Mouse (Mus musculus): ENCODE data around the gene Vwa8. TPM values are rescaled to one million over a fixed set of nuclear protein-coding genes. Genes with fewer than 3 reads are reported as not detected.

Vwa8 gene
- polyA plus RNA-seq, 1 experiment from 2014 or later: 14.7 TPM

DNA sequence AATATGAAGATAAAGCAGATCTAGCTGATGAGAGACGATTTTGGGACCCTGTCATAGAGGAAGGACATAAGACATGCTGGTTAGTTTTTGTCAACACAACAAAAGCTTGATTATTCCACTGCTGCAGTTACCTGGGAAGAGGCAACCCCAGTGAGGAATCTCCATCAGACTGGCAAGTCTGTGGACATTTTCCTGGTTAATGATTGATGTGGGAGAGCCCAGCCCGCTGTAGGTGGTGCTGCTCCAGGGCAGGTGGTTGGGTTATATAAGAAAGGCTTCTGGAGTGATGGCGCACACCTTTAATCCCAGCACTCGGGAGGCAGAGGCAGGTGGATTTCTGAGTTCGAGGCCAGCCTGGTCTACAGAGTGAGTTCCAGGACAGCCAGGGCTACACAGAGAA lies 74.8 kb downstream of the Vwa8 start:
- Histone ChIP-seq H3K4me2 (replicated peaks; ENCODE audit: low read depth, low read length) (no peak overlapping the region), H3K4me1 (ENCODE audit: control insufficient read depth, insufficient read depth, low read length) (no peaks in the 10 kb centered on the region), H3K36me3 (ENCODE audit: control insufficient read depth, insufficient read depth, low read length) (no peaks in the 10 kb centered on the region), H3K9me3 (ENCODE audit: control insufficient read depth, low read depth, low read length) (no peaks in the 10 kb centered on the region), H3K27ac (ENCODE audit: low read length) (no peak overlapping the region), H3K4me3 (ENCODE audit: low read depth, low read length) (no peak overlapping the region), H3K27me3 (ENCODE audit: control insufficient read depth, insufficient read depth, low read length) (no peaks in the 10 kb centered on the region), H3K9ac (replicated peaks; ENCODE audit: low read depth, low read length) (no peak overlapping the region)
- no peak for ATAC-seq (ENCODE audit: insufficient number of reproducible peaks, insufficient read depth, low FRiP score, low read depth)
- 85% methylated on average over 5 of the region's 5 CpGs for WGBS

DNA sequence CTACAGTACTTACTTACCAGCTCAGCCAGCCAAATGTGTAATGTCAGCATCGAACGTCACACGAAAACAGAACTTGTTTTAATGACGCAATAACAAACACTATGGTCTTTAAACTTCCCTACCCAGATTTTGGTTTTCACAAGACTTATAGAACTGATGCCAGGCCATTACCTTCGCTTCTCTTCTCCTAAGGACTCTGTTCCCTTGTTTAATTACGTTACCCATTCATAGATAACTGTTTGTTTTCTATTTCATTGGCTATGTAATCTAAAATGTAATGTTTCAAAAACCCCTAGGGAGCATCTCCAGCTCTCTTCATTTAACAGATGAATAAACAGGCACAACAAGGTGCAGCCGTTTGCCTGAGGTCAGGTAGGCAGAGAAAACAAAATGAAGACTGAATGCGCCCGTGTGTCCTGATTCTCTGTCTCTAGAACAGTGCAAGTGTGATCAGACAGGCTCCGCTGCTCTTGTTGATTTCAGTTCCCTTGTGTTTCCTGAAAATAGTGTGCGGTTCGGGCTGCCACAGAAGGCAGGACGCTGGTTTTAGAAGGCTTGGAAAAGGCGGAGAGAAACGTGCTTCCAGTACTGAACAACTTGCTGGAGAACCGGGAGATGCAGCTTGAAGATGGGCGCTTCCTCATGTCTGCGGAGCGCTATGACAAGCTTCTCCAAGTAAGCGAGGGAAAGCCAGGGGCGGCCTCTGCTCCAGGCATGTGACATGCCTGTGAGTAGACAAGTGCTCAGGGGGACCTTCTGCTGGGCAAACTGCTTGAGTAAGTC lies 76.1 kb downstream of the Vwa8 start:
- ATAC-seq (ENCODE audit: insufficient number of reproducible peaks, insufficient read depth, low FRiP score, low read depth): no peak
- no peaks in the 10 kb centered on the region for H3K9me3 ChIP-seq (ENCODE audit: control insufficient read depth, low read depth, low read length)
- no peak overlapping the region for H3K4me3 ChIP-seq (ENCODE audit: low read depth, low read length)
- WGBS: 88% methylated on average over 21 of the region's 21 CpGs
- H3K36me3 ChIP-seq (ENCODE audit: control insufficient read depth, insufficient read depth, low read length): no peaks in the 10 kb centered on the region
- H3K27me3 ChIP-seq (ENCODE audit: control insufficient read depth, insufficient read depth, low read length): no peaks in the 10 kb centered on the region
- H3K4me2 ChIP-seq (replicated peaks; ENCODE audit: low read depth, low read length): no peak overlapping the region
- no peak overlapping the region for H3K9ac ChIP-seq (replicated peaks; ENCODE audit: low read depth, low read length)
- H3K27ac ChIP-seq (ENCODE audit: low read length): no peak overlapping the region
- H3K4me1 ChIP-seq (ENCODE audit: control insufficient read depth, insufficient read depth, low read length): no peaks in the 10 kb centered on the region

DNA sequence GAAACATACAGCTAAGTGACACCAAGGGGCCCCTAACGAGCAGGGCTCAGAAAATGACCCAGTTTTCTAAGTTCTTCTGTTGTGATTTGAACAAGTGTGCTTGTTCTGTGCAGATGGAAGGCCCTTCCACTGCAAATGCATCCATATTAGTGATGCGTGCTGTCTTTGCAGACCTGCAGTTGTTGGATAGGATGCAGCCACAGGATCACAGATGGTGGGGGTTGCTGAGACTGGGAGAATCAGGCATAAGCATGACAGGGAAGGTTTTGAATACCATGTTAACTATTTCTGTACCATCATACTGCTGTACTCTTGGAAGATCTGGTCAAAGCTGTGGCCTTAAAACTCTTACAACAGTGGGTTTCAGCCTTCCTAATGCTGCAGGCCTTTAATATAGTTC lies 83.2 kb downstream of the Vwa8 start:
- Histone ChIP-seq H3K4me3 (ENCODE audit: low read depth, low read length) (no peak overlapping the region), H3K4me2 (replicated peaks; ENCODE audit: low read depth, low read length) (no peak overlapping the region), H3K27ac (ENCODE audit: low read length) (no peak overlapping the region), H3K4me1 (ENCODE audit: control insufficient read depth, insufficient read depth, low read length) (no peaks in the 10 kb centered on the region), H3K27me3 (ENCODE audit: control insufficient read depth, insufficient read depth, low read length) (no peaks in the 10 kb centered on the region), H3K9ac (replicated peaks; ENCODE audit: low read depth, low read length) (no peak overlapping the region), H3K9me3 (ENCODE audit: control insufficient read depth, low read depth, low read length) (no peaks in the 10 kb centered on the region), H3K36me3 (ENCODE audit: control insufficient read depth, insufficient read depth, low read length) (no peaks in the 10 kb centered on the region)
- WGBS: 69% methylated on average over 2 of the region's 2 CpGs
- ATAC-seq (ENCODE audit: insufficient number of reproducible peaks, insufficient read depth, low FRiP score, low read depth): no peak

DNA sequence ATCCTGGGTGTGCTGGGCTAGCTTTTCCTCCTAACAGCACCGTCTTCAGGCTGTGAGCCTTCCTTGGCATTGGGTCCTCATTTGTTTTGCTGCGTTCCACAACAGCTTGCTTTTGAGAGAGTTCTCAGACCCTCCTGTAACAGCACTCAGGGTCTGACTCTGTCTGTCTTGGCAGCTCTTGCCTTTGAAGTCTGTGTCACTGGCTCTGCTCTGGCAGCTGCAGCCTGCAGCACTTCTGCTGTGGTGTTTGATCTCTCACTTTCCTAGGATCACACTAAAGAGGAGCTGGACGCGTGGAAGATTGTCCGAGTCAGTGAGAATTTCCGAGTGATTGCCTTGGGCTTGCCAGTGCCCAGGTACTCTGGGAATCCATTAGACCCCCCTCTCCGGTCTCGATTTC lies 84.5 kb downstream of the Vwa8 start:
- no peak overlapping the region for H3K27ac ChIP-seq (ENCODE audit: low read length)
- H3K9me3 ChIP-seq (ENCODE audit: control insufficient read depth, low read depth, low read length): no peaks in the 10 kb centered on the region
- no peak overlapping the region for H3K4me2 ChIP-seq (replicated peaks; ENCODE audit: low read depth, low read length)
- 70% methylated on average over 8 of the region's 8 CpGs for WGBS
- no peaks in the 10 kb centered on the region for H3K36me3 ChIP-seq (ENCODE audit: control insufficient read depth, insufficient read depth, low read length)
- H3K27me3 ChIP-seq (ENCODE audit: control insufficient read depth, insufficient read depth, low read length): no peaks in the 10 kb centered on the region
- no peaks in the 10 kb centered on the region for H3K4me1 ChIP-seq (ENCODE audit: control insufficient read depth, insufficient read depth, low read length)
- H3K9ac ChIP-seq (replicated peaks; ENCODE audit: low read depth, low read length): no peak overlapping the region
- no peak overlapping the region for H3K4me3 ChIP-seq (ENCODE audit: low read depth, low read length)
- no peak for ATAC-seq (ENCODE audit: insufficient number of reproducible peaks, insufficient read depth, low FRiP score, low read depth)

DNA sequence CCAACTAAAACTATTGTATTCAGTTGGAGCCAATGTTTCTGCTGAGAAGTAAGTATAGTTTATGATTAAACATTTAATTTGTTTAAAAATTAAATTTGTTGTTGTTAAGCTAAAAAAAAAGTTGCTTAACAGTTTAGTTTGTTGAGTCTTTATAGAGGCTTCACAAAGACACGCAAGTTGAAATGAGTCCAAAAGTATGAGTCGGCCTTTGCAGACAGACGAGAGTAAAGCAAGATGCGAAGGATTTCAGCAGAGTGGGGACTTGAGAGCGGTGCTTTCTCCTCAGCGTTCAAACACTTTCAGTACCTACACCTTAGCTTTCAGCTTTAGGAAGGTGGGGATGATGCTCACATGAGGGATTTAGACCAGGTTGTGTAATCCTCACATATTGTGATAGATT lies 85.7 kb downstream of the Vwa8 start:
- Histone ChIP-seq H3K27me3 (ENCODE audit: control insufficient read depth, insufficient read depth, low read length) (no peaks in the 10 kb centered on the region), H3K36me3 (ENCODE audit: control insufficient read depth, insufficient read depth, low read length) (no peaks in the 10 kb centered on the region), H3K4me1 (ENCODE audit: control insufficient read depth, insufficient read depth, low read length) (no peaks in the 10 kb centered on the region), H3K9me3 (ENCODE audit: control insufficient read depth, low read depth, low read length) (no peaks in the 10 kb centered on the region), H3K27ac (ENCODE audit: low read length) (no peak overlapping the region), H3K9ac (replicated peaks; ENCODE audit: low read depth, low read length) (no peak overlapping the region), H3K4me3 (ENCODE audit: low read depth, low read length) (no peak overlapping the region), H3K4me2 (replicated peaks; ENCODE audit: low read depth, low read length) (no peak overlapping the region)
- 82% methylated on average over 6 of the region's 6 CpGs for WGBS
- no peak for ATAC-seq (ENCODE audit: insufficient number of reproducible peaks, insufficient read depth, low FRiP score, low read depth)

DNA sequence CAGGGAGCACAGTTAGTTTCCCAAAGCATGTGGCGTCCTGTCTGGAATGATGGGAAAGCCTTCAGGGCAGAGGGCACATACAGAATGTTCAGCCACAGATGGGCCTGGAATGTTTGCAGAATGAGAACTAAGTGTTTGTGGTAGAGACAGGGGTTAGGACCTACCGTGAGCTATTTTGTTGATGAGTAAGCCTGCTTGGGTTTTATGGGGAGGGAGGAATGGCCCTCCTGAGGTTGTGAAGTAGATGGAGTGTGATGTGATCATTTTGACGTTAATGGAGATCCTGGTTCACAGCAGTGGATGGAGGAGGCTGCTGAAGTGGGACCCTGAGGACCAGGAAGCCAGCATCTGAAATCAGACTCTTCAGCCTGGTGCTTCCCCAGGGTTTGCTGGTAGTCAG lies 86.9 kb downstream of the Vwa8 start:
- H3K9me3 ChIP-seq (ENCODE audit: control insufficient read depth, low read depth, low read length): no peaks in the 10 kb centered on the region
- 27% methylated on average over 3 of the region's 3 CpGs for WGBS
- no peak overlapping the region for H3K4me3 ChIP-seq (ENCODE audit: low read depth, low read length)
- H3K4me1 ChIP-seq (ENCODE audit: control insufficient read depth, insufficient read depth, low read length): no peaks in the 10 kb centered on the region
- no peak overlapping the region for H3K9ac ChIP-seq (replicated peaks; ENCODE audit: low read depth, low read length)
- no peaks in the 10 kb centered on the region for H3K27me3 ChIP-seq (ENCODE audit: control insufficient read depth, insufficient read depth, low read length)
- H3K27ac ChIP-seq (ENCODE audit: low read length): no peak overlapping the region
- H3K4me2 ChIP-seq (replicated peaks; ENCODE audit: low read depth, low read length): no peak overlapping the region
- no peak for ATAC-seq (ENCODE audit: insufficient number of reproducible peaks, insufficient read depth, low FRiP score, low read depth)
- no peaks in the 10 kb centered on the region for H3K36me3 ChIP-seq (ENCODE audit: control insufficient read depth, insufficient read depth, low read length)

DNA sequence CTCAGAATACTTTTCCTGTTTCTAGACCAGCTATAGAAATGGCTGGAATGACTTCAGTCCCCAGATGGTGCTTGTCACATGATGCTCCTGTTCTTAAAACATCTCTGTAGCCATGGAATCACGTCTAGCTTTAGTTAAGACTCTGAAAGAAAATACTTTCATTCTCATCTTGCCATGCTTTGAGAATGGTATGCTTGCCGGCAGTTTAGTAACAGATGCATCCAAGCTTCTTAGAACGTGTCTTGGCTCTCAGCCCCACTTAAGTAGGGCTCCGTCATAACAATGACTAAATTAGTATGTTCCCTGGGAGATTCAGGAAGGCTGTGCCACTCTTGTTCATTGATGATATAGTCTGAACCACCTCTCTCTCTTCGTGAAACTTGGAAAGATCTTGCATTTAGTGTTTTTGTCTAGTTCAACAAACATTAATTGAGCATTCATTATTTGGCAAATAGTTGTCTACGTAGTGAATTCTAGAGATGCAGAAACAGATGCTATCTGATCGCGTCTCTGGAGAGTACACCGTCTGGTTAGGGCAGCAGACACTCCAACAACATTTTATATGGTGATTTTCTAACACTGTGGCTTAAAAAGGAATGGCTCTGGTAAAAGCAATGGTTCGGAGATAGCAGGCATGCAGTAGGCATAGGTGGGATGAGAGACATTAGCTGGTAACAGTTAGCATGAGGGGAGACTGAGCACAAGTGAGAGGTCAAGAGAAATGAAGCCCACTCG lies 93.1 kb downstream of the Vwa8 start:
- H3K4me1 ChIP-seq (ENCODE audit: control insufficient read depth, insufficient read depth, low read length): no peaks in the 10 kb centered on the region
- H3K9me3 ChIP-seq (ENCODE audit: control insufficient read depth, low read depth, low read length): no peaks in the 10 kb centered on the region
- H3K4me2 ChIP-seq (replicated peaks; ENCODE audit: low read depth, low read length): no peak overlapping the region
- ATAC-seq (ENCODE audit: insufficient number of reproducible peaks, insufficient read depth, low FRiP score, low read depth): no peak
- no peaks in the 10 kb centered on the region for H3K27me3 ChIP-seq (ENCODE audit: control insufficient read depth, insufficient read depth, low read length)
- H3K4me3 ChIP-seq (ENCODE audit: low read depth, low read length): no peak overlapping the region
- H3K36me3 ChIP-seq (ENCODE audit: control insufficient read depth, insufficient read depth, low read length): no peaks in the 10 kb centered on the region
- no peak overlapping the region for H3K9ac ChIP-seq (replicated peaks; ENCODE audit: low read depth, low read length)
- 74% methylated on average over 11 of the region's 11 CpGs for WGBS
- no peak overlapping the region for H3K27ac ChIP-seq (ENCODE audit: low read length)

DNA sequence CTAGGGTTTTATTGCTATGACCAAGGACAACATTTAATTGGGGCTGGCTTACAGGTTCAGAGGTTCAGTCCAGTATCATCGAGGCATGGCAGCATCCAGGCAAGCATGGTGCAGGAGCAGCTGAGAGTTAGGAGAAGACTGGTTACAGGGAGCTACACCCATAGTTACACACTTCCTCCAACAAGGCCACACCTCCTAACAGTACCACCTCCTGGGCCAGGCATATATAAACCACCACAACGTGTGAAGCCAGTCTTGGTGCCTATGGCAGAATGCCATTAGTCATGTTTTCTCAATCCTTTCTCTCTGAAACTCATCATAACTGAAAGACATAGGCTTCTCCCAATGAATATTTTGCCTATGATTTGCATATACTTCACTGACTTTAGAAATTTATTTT lies 106.9 kb downstream of the Vwa8 start:
- no peak for ATAC-seq (ENCODE audit: insufficient number of reproducible peaks, insufficient read depth, low FRiP score, low read depth)
- no peak overlapping the region for H3K27ac ChIP-seq (ENCODE audit: low read length)
- H3K4me1 ChIP-seq (ENCODE audit: control insufficient read depth, insufficient read depth, low read length): no peaks in the 10 kb centered on the region
- no peaks in the 10 kb centered on the region for H3K27me3 ChIP-seq (ENCODE audit: control insufficient read depth, insufficient read depth, low read length)
- no peak overlapping the region for H3K4me3 ChIP-seq (ENCODE audit: low read depth, low read length)
- H3K36me3 ChIP-seq (ENCODE audit: control insufficient read depth, insufficient read depth, low read length): no peaks in the 10 kb centered on the region
- H3K9me3 ChIP-seq (ENCODE audit: control insufficient read depth, low read depth, low read length): no peaks in the 10 kb centered on the region
- 62% methylated on average over 2 of the region's 2 CpGs for WGBS
- no peak overlapping the region for H3K4me2 ChIP-seq (replicated peaks; ENCODE audit: low read depth, low read length)
- no peak overlapping the region for H3K9ac ChIP-seq (replicated peaks; ENCODE audit: low read depth, low read length)

All from stomach, embryonic 14.5 days (tissue).